Mouse (Mus musculus): ENCODE results near the gene Zfp683.

Zfp683 gene

DNA sequence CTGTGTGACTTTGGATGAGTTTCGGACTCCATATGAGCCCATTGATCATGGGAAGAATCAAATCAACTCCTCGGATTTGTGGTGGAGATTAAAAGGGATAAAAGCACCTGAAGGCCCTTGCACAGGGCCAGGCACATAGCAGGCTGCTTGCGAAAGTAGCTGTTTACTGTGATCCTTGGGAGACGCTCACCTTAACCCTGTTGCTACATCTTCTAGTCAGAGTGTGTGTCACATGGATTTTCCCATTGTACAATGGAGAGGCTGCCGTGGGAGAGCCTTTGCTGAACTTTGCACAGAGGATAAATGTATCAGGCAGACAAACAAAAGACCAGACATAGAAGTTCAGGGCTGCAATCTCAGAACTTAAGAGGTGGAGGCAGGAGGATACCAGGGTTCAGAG, 1.7 kb upstream of the Zfp683 start:
- DNase-seq (ENCODE audit: low spot score in 2 of 2): no peak

DNA sequence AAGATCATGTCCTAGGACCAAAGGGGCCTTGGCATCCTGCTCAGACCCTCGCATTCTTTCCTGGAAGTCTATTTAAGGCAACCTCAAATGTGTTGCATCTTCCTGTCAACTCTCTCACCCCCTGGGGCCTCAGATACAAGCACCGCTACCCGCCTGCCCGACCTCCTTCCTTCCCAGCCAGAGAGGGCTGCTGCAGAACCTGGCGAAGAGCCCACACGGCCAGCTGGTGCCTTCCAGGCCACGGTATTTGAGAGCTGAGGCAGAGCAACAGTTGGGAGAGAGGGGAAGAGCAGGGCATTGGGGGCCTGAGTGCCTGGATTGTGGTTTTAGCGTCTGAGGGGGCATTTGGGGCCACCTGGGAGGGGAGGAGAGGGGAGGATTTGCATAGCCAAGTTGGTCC, 1.1 kb upstream of the Zfp683 start:
- peak in 1 of 2 experiments; percentile 12 for DNase-seq (ENCODE audit: low spot score in 2 of 2)

DNA sequence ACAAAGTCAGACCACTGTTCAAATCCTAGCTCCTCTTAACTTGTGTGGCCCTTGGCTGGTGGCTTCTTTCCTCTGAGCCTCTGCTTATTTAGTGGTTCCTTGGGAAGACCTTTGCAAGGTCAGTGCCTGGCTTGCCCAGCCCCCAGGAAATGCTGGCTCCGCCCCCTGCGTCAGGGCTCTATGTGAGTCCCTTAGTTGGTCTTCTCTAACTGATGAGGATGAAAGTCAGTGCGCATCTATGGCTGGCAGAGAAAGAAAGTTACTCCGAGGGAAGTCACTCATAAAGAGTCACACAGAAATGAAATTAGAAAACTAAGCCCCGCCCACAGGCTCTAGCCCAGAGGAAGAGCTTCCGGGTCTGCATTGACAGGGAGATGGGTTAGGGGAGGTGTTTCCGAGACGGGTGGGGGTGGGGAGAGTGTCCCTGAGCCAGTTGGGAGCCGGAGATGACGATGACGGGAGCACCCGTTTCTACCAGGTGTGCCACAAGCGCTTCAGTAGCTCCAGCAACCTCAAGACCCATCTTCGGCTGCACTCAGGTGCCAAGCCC, 4.6 kb downstream of the Zfp683 start:
- DNase-seq (ENCODE audit: low spot score in 2 of 2): no peak

DNA sequence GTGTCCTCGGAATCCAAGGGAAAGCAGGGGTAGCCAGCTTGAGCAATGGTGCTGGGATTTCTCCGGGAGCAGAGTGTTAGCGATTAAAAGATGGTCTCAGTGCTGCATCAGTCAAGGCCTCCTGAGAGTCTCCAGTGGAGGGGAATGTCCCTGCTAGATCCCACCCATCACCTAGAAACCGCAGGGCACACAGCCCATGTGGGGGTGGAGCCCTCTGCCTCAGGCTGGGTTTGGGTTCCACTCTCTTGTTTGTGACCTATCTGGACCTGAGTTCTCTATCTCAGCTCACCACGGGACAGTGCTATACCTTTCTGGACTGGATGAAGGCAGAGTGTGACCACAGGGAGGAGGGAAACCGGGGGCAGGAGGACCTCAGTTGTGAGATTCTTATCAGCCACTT, 5.3 kb downstream of the Zfp683 start:
- DNase-seq (ENCODE audit: low spot score in 2 of 2): no peak

DNA sequence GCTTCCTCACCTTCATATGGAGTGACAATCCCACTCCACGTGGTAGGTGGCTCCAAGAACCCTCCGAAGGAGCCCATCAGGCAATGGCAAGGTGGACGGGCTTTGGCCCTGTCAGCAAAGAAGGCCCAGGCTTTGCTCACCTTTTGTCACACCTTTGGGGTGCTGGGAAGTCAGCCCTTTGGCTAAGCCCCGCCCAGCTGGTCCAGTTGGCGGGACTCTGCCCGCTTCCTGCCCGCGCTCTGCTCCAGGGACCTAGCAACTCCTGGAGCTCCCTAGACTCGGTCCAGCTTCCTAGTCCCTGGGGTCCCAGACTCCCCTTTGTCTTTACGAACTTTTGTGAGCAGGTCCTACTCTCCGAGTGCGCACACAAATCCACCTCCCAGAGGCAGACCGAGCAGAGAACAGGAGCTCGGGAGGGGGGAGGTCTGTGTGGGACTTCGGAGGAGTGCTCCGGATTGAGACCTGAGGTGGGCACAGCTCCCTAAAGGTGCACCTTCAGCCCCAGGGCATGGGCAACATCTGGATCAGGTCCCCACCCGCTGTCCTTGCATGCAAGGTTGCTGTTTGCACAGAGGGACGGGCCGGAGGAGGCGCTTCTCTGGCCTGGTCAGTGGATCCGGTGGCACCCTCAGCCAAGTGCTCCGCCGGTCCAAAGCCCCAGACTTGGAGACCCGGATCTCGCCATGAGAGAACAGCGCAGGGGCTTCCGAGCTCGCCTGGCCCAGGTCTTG, 6.7 kb downstream of the Zfp683 start, which contains the start of gene Crybg2:
Gene Crybg2, plus strand, starts transcription at position 681 of the 731 bp plus-strand sequence.
- no peak for DNase-seq (ENCODE audit: low spot score in 2 of 2)

DNA sequence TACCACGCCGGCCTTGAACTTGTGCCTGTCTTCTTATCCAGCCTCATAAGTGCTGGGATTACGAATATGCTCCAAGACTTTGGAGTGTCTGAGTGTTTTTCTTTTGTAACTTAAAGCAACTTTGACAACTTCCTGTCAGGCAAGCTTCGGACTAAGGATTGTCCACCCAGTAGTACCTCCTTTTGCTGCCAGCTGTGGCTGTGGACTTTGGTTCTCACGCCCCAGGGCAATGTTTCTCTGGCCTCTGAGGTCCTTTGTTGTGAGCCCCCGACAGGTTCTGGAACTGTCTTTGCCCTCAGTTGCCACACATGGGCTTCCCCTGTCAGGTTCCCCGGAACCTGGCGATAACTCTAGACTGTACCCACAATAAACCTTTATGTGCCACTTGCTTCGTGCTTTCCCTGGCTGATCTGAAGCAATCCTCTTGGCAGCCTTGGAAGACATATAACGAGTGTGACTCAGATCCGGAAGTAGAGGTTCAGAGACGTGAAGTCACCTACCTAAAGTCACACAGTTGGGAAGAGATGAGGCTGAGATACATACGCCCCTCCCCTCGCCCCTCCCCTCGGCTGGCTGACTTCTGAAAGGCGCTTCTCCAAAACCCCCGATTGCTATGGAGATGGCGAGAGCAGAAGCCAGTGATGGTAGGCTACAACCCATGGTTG, 7.7 kb downstream of the Zfp683 start:
- no peak for DNase-seq (ENCODE audit: low spot score in 2 of 2)

DNA sequence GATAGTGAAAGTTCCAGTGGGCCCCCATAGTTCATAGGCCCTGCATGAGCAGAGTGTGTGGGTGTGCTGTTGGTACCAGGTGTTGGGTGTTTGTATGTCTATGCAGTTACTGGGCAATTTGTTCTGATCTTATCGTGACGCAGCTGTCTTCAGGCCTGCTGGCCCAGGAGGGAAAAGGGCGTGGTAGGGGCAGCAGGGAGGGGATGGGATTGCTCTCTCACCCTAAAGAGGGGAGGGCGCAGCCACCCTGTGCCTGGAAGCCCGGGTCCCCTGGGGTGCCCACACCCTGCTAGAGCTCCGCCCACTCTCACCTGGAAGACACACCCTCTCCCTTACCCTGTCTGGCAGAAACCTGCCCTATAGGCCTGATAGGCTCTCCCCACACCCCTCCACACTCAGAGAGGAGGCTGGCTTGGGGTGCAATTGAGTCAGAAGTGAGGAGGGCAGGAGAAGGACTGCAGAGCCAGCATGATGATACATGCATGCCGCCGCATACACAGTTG, 8.4 kb downstream of the Zfp683 start:
- DNase-seq (ENCODE audit: low spot score in 2 of 2): no peak

DNA sequence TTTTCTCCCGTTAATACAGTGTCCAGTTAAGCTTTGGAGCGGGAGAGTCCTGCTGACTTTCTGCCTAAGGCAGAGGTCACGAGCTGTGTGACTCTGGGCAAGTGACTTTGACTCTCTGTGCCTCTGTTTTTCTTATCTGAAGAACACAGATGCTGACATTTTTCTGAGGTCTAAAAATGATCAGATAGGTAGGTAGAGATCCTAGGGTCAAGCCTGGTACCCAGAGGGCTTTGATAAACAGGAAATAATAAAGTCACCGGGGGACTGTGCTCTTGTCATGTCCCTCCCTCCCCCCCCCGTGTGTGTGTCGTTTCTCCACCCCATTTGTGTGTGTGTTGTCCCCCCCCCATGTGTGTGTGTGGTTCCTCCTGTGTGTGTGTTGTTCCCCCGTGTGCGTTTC, 8.9 kb downstream of the Zfp683 start:
- no peak for DNase-seq (ENCODE audit: low spot score in 2 of 2)

DNA sequence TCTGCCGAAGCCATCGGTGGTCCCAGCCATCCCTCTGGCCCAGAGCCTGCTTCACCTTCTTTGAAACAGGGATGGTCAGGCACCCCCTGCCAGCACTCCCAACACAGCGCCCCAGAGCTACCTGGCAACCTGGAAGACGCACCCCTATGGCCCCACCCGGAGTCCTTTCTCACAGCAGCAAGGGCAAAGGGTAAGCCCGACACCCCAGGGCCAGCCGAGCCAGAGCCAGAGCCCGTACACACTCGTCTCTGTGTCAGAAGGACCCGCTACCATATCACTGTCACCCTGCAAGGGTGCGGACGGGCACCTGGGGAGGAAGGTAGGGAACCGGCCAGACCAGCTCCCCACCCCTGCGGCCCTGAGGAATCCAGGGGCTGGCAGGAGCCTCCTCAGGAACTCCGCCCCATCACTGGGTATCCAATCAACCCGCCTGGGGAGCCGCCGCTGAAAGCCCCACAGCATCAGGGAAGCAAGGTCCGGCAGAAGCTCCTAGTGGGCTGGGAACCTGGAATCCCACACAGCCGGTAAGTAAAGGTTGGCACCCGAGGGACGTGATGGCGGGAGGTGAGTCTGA, 11.9 kb downstream of the Zfp683 start:
- DNase-seq (ENCODE audit: low spot score in 2 of 2): no peak

DNA sequence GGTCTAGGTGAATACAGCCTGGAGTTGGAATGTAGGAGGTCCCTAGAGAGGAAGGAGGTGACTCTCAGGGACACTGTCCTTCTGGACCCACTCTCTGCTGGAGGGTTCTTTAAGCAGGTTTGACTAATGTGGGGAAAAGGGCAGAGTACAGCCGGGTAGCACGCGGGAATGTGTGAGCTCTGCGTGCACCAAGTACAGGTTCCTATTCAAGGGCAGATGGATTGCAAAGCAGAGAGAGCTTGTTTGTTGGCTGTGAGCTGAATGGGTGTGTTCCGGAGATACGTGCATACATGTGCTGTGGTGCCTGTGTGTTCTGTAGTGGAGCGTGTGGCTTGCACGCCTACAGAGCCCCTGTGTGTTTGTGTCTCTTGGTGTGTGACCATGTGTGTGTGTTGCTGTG, 13.7 kb downstream of the Zfp683 start:
- DNase-seq (ENCODE audit: low spot score in 2 of 2): no peak

DNA sequence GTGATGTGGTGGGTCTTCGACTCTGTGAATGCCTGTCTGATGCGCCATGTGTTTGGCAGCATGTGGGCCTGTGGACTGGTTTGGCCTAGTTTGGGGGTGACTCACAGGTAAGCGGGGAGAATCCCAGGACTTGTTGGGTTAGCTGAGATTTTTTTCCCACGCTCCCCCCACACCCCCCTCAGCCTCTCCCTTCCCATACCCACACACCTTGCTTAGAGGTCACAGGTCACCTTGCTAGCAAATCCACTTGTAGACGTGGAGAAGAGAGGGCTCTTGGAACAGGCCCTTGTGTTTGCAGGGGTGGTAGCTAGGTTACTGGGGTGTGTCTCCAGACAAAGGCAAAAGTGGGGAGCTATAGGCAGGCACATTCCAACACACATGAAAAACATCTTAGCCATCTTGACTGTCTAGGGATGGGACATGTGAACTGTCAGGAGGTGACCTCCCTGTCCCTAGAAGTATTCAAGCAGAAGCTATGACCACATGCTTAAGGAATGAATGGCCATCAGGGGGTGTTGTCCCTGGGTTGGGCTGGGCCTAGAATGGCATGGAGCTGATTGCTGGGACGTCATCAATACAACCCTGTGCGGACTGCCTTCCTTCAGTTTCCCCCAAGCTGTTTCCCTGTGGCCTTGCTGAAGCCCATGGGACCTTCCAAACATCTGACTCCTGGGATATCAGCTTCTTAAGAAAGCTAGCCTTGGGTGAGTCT, 14.4 kb downstream of the Zfp683 start:
- no peak for DNase-seq (ENCODE audit: low spot score in 2 of 2)

DNA sequence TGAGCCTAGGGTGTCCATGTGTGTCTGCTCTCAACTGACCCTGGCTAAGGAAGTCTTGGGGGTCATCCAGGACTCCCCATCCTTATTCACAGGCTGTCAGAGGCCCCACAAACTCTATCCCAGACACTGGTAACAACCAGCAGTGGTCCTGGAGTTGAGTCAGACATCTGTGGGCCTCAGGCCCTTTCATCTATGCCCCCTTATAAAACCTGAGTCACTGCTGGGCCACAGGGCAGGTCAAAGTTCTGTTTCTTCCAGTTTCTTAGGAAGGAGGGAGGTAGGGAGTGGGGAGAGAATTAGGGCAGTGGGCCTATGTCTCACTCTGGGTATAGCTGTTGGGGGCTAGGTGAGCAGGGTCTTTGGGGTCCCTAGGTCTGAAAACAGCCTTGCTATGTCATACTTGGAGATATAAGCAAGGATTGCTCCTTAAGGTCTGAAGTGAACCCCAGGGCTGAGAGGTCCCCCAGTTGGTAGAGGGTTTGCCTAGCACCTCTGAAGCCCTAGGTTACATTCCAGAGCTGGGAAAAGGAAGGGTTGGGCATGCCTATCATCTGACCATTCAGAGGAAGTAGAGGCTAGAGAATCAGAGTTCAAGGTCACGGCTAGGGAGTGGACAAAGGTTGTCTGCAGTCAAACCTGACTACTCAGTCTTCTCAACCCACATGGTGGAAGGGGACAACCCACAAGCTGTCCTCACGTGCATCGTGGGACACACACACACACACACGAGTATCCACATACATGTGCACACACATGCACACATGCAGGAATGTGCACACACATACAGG, 15.3 kb downstream of the Zfp683 start:
- DNase-seq (ENCODE audit: low spot score in 2 of 2): no peak

DNA sequence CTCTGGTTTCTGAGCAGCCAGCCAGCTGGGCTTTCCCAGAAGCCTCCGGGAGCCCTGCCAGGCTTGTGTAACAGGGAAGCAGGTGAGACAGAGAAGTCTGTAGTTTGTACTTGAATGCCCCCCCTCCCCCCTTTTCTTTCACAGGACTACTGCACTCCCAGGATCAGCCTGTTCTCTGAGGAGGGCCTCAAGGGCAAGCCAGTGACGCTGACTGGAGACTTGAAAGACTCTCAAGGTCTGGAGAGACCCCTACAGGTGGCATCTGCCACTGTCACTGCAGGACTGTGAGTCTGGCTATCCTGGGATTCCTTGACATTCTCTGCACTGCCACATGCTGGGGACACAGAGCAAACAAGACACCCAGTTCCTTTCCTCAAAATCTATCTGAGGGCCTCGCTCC, 25.1 kb downstream of the Zfp683 start:
- DNase-seq (ENCODE audit: low spot score in 2 of 2): peak in 1 of 2 experiments; percentile 43

DNA sequence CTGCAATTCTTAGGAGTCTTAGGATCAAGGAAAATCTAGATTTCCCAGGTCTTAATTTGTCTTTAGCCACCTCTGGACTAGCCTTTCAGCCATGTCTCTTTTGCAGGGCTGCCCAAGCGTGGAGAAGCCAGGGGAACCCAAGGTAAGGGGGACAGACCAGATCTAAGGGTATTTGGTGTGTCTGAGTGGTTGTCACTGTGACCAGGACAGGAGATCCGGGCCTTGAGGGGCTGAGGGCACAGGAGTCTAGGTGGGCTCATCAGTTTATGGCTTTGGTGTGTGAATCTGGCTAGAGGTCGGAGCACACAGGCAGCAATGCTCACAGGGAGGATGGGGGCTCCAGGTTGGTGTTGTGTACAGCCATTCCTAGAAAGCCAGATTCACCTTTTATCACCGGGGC, 27.0 kb downstream of the Zfp683 start:
- no peak for DNase-seq (ENCODE audit: low spot score in 2 of 2)

DNA sequence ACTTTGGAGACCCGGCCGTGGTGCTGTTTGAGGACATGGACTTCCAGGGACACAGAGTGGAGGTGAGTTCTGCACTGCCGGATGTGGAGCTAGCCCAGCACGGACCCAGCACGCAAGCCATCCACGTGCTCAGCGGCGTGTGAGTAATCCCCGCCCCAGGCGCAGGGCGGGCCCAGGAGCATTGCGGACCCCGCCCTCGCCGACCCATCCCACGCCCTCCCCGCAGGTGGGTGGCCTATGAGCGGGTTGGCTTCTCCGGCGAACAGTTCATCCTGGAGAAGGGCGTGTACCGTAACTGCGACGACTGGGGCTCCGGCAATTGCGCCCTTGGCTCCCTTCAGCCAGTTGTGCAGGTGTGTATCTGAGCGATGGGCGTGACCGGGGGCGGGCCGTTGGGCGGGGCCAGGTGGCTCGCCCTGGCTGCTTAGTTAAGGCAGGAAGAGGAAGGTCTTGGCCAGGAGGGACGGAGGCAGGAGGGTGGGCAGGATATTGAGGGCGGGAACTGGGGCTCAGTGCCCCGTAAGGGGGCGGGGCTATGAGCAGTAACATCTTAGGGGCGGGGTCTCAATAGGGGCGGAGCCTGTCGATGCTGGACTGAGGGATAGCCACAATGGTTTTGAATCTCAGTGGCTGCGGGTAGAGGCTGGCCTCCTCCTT, 28.2 kb downstream of the Zfp683 start:
- peak; percentile 59 to 66 for DNase-seq (ENCODE audit: low spot score in 2 of 2)

DNA sequence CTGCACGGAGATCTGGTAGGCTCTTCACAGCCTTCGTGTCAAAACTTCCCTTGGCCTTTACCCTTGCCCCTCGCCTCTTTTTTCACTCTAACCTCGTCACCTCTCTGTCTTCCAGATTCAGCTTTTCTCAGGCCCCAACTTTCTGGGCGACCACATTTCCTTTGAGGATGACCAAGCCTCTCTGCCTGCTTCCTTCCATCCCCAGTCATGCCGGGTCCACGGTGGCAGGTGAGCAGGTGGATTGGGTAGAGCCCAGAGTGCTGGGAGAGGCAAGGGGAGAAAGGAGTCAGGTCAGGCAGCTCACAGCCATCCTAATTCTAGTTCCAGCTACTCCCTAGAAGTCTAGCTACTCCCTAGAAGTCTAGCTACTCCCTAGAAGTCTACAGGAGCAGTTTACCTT, 28.8 kb downstream of the Zfp683 start:
- DNase-seq (ENCODE audit: low spot score in 2 of 2): no peak

DNA sequence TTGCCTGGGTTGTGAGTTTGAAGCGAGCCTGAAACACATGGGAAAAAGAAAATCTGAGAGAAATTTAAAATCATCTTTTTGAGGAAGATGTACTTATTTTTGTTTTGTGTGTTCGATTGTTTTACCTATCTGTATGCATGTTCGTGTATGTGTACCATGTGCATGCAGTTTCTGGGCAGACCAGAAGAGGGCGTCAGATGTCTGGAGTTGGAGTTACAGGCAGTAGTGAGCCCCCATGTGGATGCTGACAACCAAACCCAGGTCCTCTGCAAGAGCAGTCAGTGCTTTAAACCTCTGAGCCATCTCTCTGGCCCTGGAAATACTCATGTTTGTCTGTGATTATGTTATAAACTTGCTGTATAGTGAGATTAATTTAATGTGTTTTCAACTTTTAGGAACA, 31.4 kb downstream of the Zfp683 start:
- no peak for DNase-seq (ENCODE audit: low spot score in 2 of 2)

DNA sequence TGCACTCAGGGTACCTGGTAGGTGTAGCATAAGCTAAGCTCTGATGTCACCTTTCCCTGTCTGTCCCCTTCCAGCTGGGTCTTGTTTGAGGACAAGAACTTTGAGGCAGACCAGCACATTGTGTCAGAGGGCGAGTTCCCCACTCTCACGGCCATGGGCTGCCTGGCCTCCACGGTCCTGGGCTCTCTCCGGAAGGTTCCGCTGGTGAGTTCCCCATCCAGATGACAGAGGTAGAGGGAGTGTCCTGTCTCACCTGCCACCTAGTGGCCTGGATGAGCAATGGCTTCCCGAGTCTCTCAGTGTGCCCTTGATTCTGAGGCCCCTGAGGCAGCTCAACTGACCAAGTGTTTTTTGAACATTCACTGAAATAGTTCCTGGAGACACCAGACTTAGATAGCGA, 33.8 kb downstream of the Zfp683 start:
- no peak for DNase-seq (ENCODE audit: low spot score in 2 of 2)

DNA sequence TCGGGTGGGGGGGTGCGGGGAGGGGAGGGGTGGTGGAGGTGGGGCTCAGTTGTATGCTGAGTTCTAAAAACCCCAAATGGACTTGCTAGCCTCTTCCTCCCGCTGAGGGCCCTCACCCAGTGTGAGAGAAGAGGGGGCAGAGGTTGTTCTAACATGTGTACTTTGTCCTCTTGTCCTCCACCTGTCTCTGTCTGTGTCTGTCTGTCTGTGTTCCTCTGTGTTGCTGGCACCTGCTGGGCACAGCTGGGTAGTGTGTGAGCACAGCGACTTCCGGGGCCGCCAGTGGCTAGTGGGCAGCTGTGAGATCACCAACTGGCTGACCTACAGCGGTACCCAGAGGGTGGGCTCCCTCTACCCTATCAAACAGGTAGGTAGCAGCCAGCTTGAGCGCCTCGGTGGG, 35.4 kb downstream of the Zfp683 start:
- DNase-seq (ENCODE audit: low spot score in 2 of 2): no peak

DNA sequence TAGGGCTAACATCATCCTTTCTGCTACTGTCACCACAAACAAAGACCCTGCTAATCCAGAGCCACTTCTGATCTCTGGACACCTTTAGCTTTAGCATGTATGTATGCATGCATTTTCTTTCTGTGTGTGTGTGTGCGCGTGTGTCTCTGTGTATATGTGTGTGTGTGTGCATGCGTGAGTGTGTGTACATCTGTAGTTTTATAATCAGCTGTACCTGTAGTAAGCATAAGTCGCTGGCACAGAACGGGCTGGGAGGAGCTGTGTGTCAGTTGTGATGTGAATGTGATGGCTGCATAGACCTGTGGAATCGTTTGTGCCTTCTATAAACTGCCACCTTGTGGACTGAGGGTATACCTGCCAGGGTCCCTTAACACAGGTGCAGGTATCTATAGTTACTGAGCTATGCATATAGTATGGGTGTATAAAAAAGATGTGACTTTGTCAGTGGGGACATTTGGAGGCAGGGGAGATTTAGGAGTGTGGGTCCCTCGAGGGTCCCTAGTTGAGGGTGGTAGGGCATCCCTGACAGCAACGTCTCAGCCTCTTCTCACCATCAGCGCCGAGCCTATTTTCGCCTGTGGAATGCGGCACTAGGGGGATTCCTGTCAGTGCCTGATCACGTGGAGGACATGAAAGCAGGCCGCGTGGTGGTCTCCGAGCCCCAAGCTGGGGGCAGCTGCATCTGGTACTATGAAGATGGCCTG, 37.0 kb downstream of the Zfp683 start:
- no peak for DNase-seq (ENCODE audit: low spot score in 2 of 2)

All from frontal cortex, postnatal 36 days (tissue).